Mouse (Mus musculus) heart, postnatal 10 days (tissue): ENCODE measurements at regions not wholly inside any gene's neighbourhood (a gene's known extent, or its start where the extent isn't known, plus 50 kb on each side); places are given as distances from the start of the nearest gene placed in this dataset.

Experiments used
- DNase-seq, 2 experiments: peaks; one replicate each; pipeline ENCODE4 v3.0.0; 2021
- intact Hi-C: fragments of 180-260 bp; cut with DNase I; formaldehyde crosslinking; loops from one replicate; pipeline ENCODE4 v1.15.1; 2025

GRCm38 (mm10) chr12:74527190-74527621, 211.0 kb upstream of the Gm11042 start:
- intact Hi-C loops, result no loop called here
- no peak for DNase-seq

GRCm38 (mm10) chr12:74523988-74524387, 207.8 kb upstream of the Gm11042 start:
- intact Hi-C loops, result no loop called here
- no peak for DNase-seq

GRCm38 (mm10) chr12:74518032-74518431, 201.8 kb upstream of the Gm11042 start:
- intact Hi-C loops, result no loop called here
- DNase-seq, result no peak

- DNase-seq, result peak; percentile 12 to 27
- intact Hi-C loops, result no loop called here
Measured at GRCm38 (mm10) chr12:74516527-74516926, 200.3 kb upstream of the Gm11042 start.

GRCm38 (mm10) chr12:74502791-74503190, 186.6 kb upstream of the Gm11042 start:
- no peak for DNase-seq

GRCm38 (mm10) chr12:74477619-74478018, 161.4 kb upstream of the Gm11042 start:
- no peak for DNase-seq
- intact Hi-C loops, result no loop called here

More at GRCm38 (mm10) chr12:74502791-74503190, 186.6 kb upstream of the Gm11042 start:
- intact Hi-C loops, result no loop called here

GRCm38 (mm10) chr12:74474741-74475140, 158.5 kb upstream of the Gm11042 start:
- no peak for DNase-seq
- intact Hi-C loops, result no loop called here

GRCm38 (mm10) chr12:74458521-74458920, 142.3 kb upstream of the Gm11042 start:
- DNase-seq, result no peak
- intact Hi-C loops, result no loop called here

GRCm38 (mm10) chr12:74452375-74453090, 136.3 kb upstream of the Gm11042 start:
- DNase-seq, result no peak
- intact Hi-C loops, result no loop called here

- intact Hi-C loops, result no loop called here
- DNase-seq, result no peak
Measured at GRCm38 (mm10) chr12:74448248-74448647, 132.1 kb upstream of the Gm11042 start.

GRCm38 (mm10) chr12:74434874-74435273, 118.7 kb upstream of the Gm11042 start:
- intact Hi-C loops, result no loop called here

GRCm38 (mm10) chr12:74414738-74415137, 98.5 kb upstream of the Gm11042 start:
- intact Hi-C loops, result no loop called here
- no peak for DNase-seq

More at GRCm38 (mm10) chr12:74434874-74435273, 118.7 kb upstream of the Gm11042 start:
- no peak for DNase-seq

- DNase-seq, result peak in 1 of 2 experiments; percentile 4
- intact Hi-C loops, result no loop called here
Measured at GRCm38 (mm10) chr12:74410511-74410910, 94.3 kb upstream of the Gm11042 start.

GRCm38 (mm10) chr12:74407591-74408095, 91.4 kb upstream of the Gm11042 start:
- intact Hi-C loops, result no loop called here
- no peak for DNase-seq

GRCm38 (mm10) chr12:74389811-74390210, 73.6 kb upstream of the Gm11042 start:
- intact Hi-C loops, result no loop called here
- DNase-seq, result no peak
